Mouse (Mus musculus): Measurements from ENCODE around the gene Atp13a1.

Atp13a1 gene

DNA sequence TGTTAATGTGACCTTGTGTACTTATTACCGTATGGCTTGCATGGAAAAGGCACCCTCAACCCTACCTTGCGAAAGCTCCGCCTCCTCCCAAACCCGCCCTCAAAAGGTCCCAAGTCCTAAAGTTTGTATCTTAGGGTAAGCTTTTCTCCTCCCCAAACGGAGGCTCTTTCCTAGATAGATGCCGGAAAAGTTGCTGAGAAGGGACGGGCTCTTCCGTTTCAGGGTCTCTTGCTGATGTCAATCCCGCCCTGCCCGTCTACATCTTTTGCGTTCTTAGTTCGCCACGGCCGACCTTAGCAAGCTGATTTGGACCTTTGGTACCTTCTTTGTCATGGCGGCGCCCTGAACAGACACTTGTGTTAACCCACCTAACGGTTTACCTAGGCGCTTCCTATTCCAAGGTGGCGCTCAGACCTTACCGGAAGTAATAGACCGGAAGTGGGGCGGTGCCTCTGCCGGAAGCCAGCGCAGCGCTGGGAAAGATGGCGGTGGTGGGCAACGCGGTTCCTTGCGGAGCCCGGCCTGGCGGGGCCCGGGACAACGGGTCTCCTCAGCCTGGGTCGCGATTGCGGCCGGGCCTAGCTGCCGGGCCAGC, at the start of gene Atp13a1, which contains the start of gene Zfp866:
Gene Atp13a1 (plus strand): TSS at position 391 of the 595 bp plus-strand sequence.
Gene Zfp866 (minus strand): TSS at position 406 of the 595 bp plus-strand sequence.
- DNase-seq (ENCODE audit: low read depth, low spot score): peak; percentile 89

GRCm38 (mm10) chr8:69741231-69741630, 49.7 kb upstream of the Atp13a1 start:
- DNase-seq (ENCODE audit: low read depth, low spot score): peak; percentile 11

GRCm38 (mm10) chr8:69749544-69750454, 41.2 kb upstream of the Atp13a1 start, which contains the start of gene Zfp963:
Gene Zfp963, minus strand, starts transcription at chr8:69749970.
- peak; percentile 95 for DNase-seq (ENCODE audit: low read depth, low spot score)

DNA sequence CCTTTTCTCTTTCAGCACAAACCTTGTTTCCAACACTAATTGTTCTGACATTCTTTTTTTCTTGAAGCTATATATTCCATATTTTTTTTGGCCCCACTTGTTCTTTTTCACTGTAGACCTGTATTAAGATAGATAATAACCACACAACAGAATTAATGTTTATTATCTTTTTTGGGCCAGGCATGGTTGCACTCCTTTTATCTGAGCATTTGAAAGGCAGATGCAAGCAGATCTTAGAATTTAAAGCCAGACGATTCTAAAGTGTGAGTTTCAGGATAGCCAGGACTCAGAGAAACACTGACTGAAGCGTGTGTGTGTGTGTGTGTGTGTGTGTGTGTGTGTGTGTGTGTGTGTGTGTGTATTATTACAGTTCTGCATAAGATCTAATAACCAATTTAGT, 38.5 kb upstream of the Atp13a1 start:
- no peak for DNase-seq (ENCODE audit: low read depth, low spot score)

GRCm38 (mm10) chr8:69758316-69758715, 32.6 kb upstream of the Atp13a1 start:
- no peak for DNase-seq (ENCODE audit: low read depth, low spot score)

GRCm38 (mm10) chr8:69761814-69762445, 29.0 kb upstream of the Atp13a1 start:
- DNase-seq (ENCODE audit: low read depth, low spot score): no peak

DNA sequence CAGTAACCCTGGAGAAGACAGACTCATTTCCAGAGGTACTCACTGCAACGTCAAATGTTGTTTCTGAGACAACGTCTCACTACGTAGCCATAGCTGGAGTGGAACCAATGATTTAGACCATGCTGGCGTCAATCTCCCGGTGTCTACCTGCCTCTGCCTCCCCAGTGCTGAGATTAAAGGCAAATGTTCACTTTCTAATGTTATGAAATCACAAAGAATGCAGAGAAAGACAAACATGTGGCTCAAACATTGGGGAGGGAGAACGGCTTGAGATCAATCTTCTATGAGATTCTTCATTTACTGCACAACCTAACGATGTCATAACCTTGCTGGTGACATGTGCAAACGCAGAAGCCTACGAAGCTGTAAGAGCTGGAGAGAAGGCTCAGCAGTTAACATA, 19.7 kb upstream of the Atp13a1 start:
- DNase-seq (ENCODE audit: low read depth, low spot score): no peak

DNA sequence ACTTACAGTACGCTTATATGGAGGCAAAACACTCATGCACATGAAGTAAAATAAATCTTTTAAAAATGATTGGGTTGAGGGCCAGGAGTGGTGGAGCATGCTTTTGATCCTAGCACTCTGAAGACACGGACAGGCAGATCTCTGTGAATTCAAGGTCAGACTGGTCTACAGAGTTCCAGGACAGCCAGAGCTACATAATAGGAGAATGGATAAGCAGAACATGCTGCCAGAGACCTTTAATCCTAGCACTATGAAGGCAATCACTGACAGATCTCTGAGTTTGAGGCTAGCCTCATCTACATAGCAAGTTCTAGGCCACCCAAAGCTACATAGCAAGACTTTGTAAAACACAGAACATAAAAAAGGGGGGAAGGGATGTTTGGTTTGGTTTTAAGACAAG, 18.9 kb upstream of the Atp13a1 start:
- no peak for DNase-seq (ENCODE audit: low read depth, low spot score)

- peak; percentile 97 for DNase-seq (ENCODE audit: low read depth, low spot score)
Measured at GRCm38 (mm10) chr8:69774503-69775148, 16.3 kb upstream of the Atp13a1 start, which contains the start of gene Gm20422. Gene Gm20422, minus strand, starts transcription at chr8:69774886.

DNA sequence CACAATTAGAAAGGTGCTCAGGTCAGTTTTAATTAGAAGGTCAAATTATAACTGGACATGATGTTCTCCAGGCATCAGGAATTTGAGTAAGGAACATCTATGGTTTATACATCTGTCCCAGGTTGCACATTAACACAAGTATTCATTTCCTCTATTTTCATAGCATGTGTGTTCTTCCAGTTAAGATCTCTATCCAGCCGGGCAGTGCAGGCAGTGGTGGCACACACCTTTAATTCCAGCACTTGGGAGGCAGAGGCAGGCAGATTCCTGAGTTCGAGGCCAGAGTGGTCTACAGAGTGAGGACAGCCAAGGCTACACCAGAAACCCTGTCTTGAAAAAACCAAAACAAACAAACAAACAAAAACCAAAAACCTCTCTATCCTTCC, 15.8 kb upstream of the Atp13a1 start:
- no peak for DNase-seq (ENCODE audit: low read depth, low spot score)

DNA sequence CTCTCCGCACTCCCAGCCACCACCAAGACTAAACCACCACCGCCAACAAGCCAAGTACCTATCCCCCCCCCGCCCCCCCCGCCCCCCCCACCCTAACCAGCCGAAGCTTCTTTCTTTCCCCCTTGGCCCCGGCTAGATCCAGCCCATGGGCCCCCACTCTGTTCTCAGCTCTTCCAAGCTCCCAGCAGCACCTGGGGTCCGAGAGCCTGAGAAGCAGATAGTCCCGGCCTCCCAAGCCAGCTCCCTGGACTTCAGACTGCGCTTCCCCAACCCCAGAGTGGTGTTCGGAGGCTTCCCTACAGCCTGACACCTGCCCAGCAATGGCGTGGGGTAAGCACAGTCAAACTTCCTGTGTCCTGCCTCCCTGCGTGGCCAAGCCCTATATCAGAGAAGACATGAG, 13.9 kb upstream of the Atp13a1 start:
- DNase-seq (ENCODE audit: low read depth, low spot score): no peak

DNA sequence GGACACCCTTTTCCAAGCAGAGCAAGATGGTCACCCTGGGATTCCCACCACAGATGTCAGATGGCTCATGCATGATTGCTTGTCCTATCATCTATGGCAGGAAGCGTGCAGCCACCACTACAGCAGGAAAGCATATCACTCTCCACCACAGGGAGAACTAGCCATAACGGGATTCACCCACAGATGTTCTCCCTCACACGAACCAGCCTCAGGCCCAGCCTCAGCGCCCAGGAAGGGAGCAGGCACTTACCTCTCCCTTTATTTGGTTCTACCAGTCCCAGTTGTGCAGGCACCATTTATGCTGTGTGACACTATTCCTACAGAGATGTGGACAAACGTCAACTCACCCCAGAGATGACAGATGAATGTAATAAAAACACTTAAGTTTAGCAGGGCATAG, 1.9 kb upstream of the Atp13a1 start:
- DNase-seq (ENCODE audit: low read depth, low spot score): no peak

GRCm38 (mm10) chr8:69789731-69790130, 1.2 kb upstream of the Atp13a1 start:
- DNase-seq (ENCODE audit: low read depth, low spot score): no peak

GRCm38 (mm10) chr8:69790364-69790763, 599 bp upstream of the Atp13a1 start:
- DNase-seq (ENCODE audit: low read depth, low spot score): no peak

DNA sequence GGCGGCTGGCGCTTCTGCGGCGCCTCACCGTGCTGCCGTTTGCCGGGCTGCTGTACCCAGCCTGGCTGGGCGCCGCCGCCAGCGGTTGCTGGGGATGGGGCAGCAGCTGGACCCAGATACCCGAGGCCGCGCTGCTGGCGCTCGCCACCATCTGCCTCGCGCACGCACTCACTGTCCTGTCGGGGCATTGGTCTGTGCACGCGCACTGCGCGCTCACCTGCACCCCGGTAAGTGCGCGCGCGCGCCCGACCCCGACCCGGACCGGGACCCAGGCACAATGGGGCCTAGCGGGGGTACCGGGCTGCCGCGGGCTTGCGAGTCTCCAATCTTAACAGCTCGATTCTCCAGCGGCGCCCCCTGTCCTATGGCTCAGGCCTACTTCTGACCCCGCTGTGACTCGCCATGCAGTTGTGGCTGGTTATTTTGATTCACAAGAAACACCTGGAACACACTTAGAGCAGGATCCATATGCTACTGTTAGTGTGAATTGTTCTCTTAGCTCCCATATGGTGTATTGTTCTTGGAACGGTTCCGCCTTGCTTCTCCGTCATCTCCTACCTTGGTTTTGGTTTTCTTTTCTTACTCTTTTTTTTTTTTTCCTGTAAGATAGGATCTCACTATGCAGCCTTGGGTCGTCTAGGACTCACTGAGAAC, 579 bp downstream of the Atp13a1 start:
- DNase-seq (ENCODE audit: low read depth, low spot score): no peak

- no peak for DNase-seq (ENCODE audit: low read depth, low spot score)
Measured at GRCm38 (mm10) chr8:69793666-69794065, 2.7 kb downstream of the Atp13a1 start.

DNA sequence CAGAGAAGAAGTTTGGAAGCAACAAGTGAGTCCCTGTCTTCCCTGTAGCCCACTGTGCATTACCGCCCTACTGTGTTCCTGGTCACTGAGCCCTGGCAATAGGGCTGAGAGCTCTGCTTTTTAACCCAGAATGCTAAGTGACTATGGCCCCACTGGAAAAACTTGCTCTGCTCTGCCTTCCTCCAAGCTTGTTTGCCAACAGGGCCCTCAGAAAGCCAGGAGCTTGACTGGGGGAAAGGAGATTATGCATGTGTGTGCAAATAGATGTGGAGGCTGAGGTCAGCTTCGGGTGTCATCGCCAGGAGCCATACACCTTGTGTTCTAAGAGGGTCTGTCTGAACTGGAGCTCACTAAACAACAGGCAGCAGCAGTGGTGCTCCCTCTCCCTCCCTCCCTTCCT, 3.1 kb downstream of the Atp13a1 start:
- no peak for DNase-seq (ENCODE audit: low read depth, low spot score)

- DNase-seq (ENCODE audit: low read depth, low spot score): no peak
Measured at GRCm38 (mm10) chr8:69794901-69795300, 3.9 kb downstream of the Atp13a1 start.

GRCm38 (mm10) chr8:69796721-69797345, 5.9 kb downstream of the Atp13a1 start:
- DNase-seq (ENCODE audit: low read depth, low spot score): no peak

DNA sequence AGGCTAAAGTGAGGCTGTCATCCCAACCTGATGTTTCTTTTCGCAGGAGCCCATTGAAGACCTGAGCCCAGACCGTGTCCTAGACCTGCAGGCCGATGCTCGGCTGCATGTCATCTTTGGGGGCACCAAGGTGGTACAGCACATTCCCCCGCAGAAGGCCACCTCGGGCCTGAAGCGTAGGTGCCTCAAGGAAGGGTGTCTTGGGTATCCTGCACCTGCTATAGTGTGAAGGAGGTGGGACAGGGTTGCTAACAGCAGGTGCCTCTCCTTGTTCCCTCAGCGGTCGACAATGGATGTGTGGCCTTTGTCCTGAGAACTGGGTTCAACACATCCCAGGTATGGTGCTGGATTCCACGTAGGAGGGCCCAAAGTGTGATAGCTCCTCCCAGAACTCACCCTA, 6.7 kb downstream of the Atp13a1 start:
- DNase-seq (ENCODE audit: low read depth, low spot score): no peak

DNA sequence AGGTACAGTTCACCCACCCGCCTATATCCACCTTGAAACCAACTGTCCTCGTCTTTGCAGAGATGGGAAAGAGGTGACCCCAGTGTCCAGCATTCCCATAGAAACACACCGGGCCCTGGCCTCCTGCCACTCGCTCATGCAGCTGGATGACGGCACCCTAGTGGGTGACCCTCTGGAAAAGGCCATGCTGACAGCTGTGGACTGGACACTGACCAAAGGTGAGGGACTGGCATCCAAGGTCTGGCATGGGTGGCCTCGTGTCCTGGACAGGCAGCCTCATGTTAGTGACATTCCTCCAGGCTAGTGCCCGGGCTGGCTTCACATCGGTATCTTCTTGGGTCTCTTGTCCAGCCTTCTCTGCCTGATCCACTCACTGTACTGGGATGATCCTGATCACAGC, 8.3 kb downstream of the Atp13a1 start:
- no peak for DNase-seq (ENCODE audit: low read depth, low spot score)

All from forelimb bud, embryonic 11.5 days (tissue).